Mouse (Mus musculus) bone marrow, adult 2 months (tissue): ENCODE data around the gene Kbtbd3.

ENCODE experiments used
- CTCF ChIP-seq: fragments of 200-500 bp; IDR thresholded peaks from 2 replicates; pipeline ENCODE4 v1.5.1; 2011; ENCODE audit warnings: low read length, control low read depth; ENCODE audit not compliant: control insufficient read depth, insufficient read depth
- POLR2A ChIP-seq: fragments of 200-500 bp; IDR thresholded peaks from 2 replicates; pipeline ENCODE4 v1.6.1; 2011; ENCODE audit warnings: low read depth, mild to moderate bottlenecking, control low read depth, low read length, borderline replicate concordance; ENCODE audit not compliant: control insufficient read depth

- TF ChIP-seq CTCF, result no peak
- no peak for TF ChIP-seq POLR2A
Measured at GRCm38 (mm10) chr9:4310706-4311105, 1.1 kb downstream of the Kbtbd3 start.
